Mouse (Mus musculus): ENCODE data around the gene Gm5728. TPM values are rescaled to one million over a fixed set of nuclear protein-coding genes. Genes with fewer than 3 reads are reported as not detected.
"Not testable (repeated sequence)": the region's sequence is repeated elsewhere in the genome, so short reads cannot be mapped to it uniquely, and the experiment has no call there.

Gm5728 gene
- not detected in 2 replicates for polyA plus RNA-seq (2014; fragmentation: Nextera tagmentation; extraction: Ambion mirVana)

GRCm38 (mm10) chr7:20375310-20375709 lies at the start of gene Gm5728:
Gm5728 (minus strand) TSS chr7:20375410.
- not testable (repeated sequence) for H3K4me1 ChIP-seq (ENCODE audit: control insufficient read depth, insufficient read depth, low read length); H3K36me3 ChIP-seq (ENCODE audit: control insufficient read depth, insufficient read depth, low read length); H3K9me3 ChIP-seq (ENCODE audit: control insufficient read depth, low read length); H3K4me3 ChIP-seq (ENCODE audit: low read depth, low read length); H3K27me3 ChIP-seq (ENCODE audit: control insufficient read depth, insufficient read depth, low read length); H3K4me2 ChIP-seq (ENCODE audit: low read depth, low read length); ATAC-seq (ENCODE audit: low read depth); H3K9ac ChIP-seq (replicated peaks; ENCODE audit: low read depth, low read length); H3K27ac ChIP-seq (ENCODE audit: low read depth, low read length)
- WGBS = no CpG with 5 or more reads among the region's 1 CpGs

- H3K9me3 ChIP-seq (ENCODE audit: control insufficient read depth, low read length); H3K4me3 ChIP-seq (ENCODE audit: low read depth, low read length); H3K4me1 ChIP-seq (ENCODE audit: control insufficient read depth, insufficient read depth, low read length); H3K9ac ChIP-seq (replicated peaks; ENCODE audit: low read depth, low read length); H3K27ac ChIP-seq (ENCODE audit: low read depth, low read length); H3K4me2 ChIP-seq (ENCODE audit: low read depth, low read length); H3K27me3 ChIP-seq (ENCODE audit: control insufficient read depth, insufficient read depth, low read length); H3K36me3 ChIP-seq (ENCODE audit: control insufficient read depth, insufficient read depth, low read length); ATAC-seq (ENCODE audit: low read depth): not testable (repeated sequence)
- WGBS = no CpG with 5 or more reads among the region's 3 CpGs
Measured at GRCm38 (mm10) chr7:20417642-20418041, 42.4 kb upstream of the Gm5728 start, which contains the start of gene Vmn1r100. Vmn1r100 (plus strand) TSS chr7:20417942.

- H3K4me2 ChIP-seq (ENCODE audit: low read depth, low read length); H3K9ac ChIP-seq (replicated peaks; ENCODE audit: low read depth, low read length); H3K36me3 ChIP-seq (ENCODE audit: control insufficient read depth, insufficient read depth, low read length); H3K4me1 ChIP-seq (ENCODE audit: control insufficient read depth, insufficient read depth, low read length); H3K27ac ChIP-seq (ENCODE audit: low read depth, low read length); H3K9me3 ChIP-seq (ENCODE audit: control insufficient read depth, low read length); H3K4me3 ChIP-seq (ENCODE audit: low read depth, low read length); H3K27me3 ChIP-seq (ENCODE audit: control insufficient read depth, insufficient read depth, low read length); ATAC-seq (ENCODE audit: low read depth): not testable (repeated sequence)
- no CpG with 5 or more reads among the region's 2 CpGs for WGBS
Measured at GRCm38 (mm10) chr7:20333965-20334364, 41.2 kb downstream of the Gm5728 start, which contains the start of gene Gm4133. Gm4133 (minus strand) TSS chr7:20334065.

Other genes with a start within 250 kb of the Gm5728 start
- not detected in 2 replicates for gene Vmn1r93, start 236.3 kb downstream of the Gm5728 start, polyA plus RNA-seq (2014; fragmentation: Nextera tagmentation; extraction: Ambion mirVana)
- not detected in 2 replicates for gene Vmn1r94, start 207.0 kb downstream of the Gm5728 start, polyA plus RNA-seq (2014; fragmentation: Nextera tagmentation; extraction: Ambion mirVana)
- not detected in 2 replicates for gene Vmn1r95, start 181.7 kb downstream of the Gm5728 start, polyA plus RNA-seq (2014; fragmentation: Nextera tagmentation; extraction: Ambion mirVana)
- gene Gm6164, start 169.8 kb downstream of the Gm5728 start, polyA plus RNA-seq (2014; fragmentation: Nextera tagmentation; extraction: Ambion mirVana) = not detected in 2 replicates
- not detected in 2 replicates for gene Gm4498, start 141.6 kb downstream of the Gm5728 start, polyA plus RNA-seq (2014; fragmentation: Nextera tagmentation; extraction: Ambion mirVana)
- gene Gm5890, start 112.6 kb downstream of the Gm5728 start, polyA plus RNA-seq (2014; fragmentation: Nextera tagmentation; extraction: Ambion mirVana) = not detected in 2 replicates
- gene Gm4133, start 41.3 kb downstream of the Gm5728 start, polyA plus RNA-seq (2014; fragmentation: Nextera tagmentation; extraction: Ambion mirVana) = not detected in 2 replicates
- not detected in 2 replicates for gene Vmn1r100, start 42.5 kb upstream of the Gm5728 start, polyA plus RNA-seq (2014; fragmentation: Nextera tagmentation; extraction: Ambion mirVana)
- not detected in 2 replicates for gene Vmn1r101, start 67.2 kb upstream of the Gm5728 start, polyA plus RNA-seq (2014; fragmentation: Nextera tagmentation; extraction: Ambion mirVana)
- gene Gm10670, start 99.5 kb upstream of the Gm5728 start, polyA plus RNA-seq (2014; fragmentation: Nextera tagmentation; extraction: Ambion mirVana) = not detected in 2 replicates
- not detected in 2 replicates for gene Vmn1r103, start 135.1 kb upstream of the Gm5728 start, polyA plus RNA-seq (2014; fragmentation: Nextera tagmentation; extraction: Ambion mirVana)
- gene Vmn1r104, start 158.4 kb upstream of the Gm5728 start, polyA plus RNA-seq (2014; fragmentation: Nextera tagmentation; extraction: Ambion mirVana) = not detected in 2 replicates
- gene Gm5726, start 170.3 kb upstream of the Gm5728 start, polyA plus RNA-seq (2014; fragmentation: Nextera tagmentation; extraction: Ambion mirVana) = not detected in 2 replicates
- not detected in 2 replicates for gene Gm4141, start 200.8 kb upstream of the Gm5728 start, polyA plus RNA-seq (2014; fragmentation: Nextera tagmentation; extraction: Ambion mirVana)
- not detected in 2 replicates for gene Gm4513, start 223.6 kb upstream of the Gm5728 start, polyA plus RNA-seq (2014; fragmentation: Nextera tagmentation; extraction: Ambion mirVana)